Mouse (Mus musculus) kidney, adult 2 months (tissue): ENCODE measurements around the gene Fcho1.

Source experiments
- CTCF ChIP-seq: fragments of 200-500 bp; conservative IDR thresholded peaks from 2 replicates; pipeline ENCODE4 v1.5.1; 2011; ENCODE audit warnings: low read depth, mild to moderate bottlenecking, control low read depth, low read length, moderate library complexity, mixed read lengths; ENCODE audit not compliant: insufficient read depth, insufficient read length
- POLR2A ChIP-seq: fragments of 200-500 bp; IDR thresholded peaks from one replicate; pipeline ENCODE4 v1.6.1; 2011; ENCODE audit warnings: low read depth, low read length, control low read depth

DNA sequence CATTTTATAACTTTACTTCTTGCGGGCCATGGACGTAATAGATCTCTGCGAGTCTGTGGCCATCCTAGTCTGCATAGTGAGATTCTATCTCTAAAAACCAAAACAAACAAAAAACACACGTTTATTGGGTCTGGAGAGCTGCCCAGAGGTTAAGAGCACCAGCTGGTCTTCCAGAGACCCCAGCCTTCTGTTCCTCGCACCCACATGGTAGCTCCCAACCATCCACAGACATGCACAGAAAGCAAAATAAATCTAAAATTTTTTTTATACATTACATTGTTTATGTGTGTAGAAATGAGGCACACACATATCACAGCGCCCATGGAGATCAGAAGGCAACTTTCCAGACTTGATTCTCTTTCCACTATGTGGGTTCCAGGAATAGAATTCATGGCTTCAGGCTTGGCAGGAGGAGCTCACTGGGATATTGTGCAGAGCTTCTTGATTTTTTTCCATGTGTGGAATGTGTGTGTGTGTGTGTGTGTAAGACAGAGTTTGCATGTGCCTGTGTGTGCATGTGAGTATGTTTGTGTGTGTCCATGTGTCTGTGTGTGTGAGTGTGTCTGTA lies 53.3 kb downstream of the Fcho1 start:
- no peak for TF ChIP-seq POLR2A
- TF ChIP-seq CTCF = no peak
